Mouse (Mus musculus) sigmoid colon, adult 10 weeks (tissue): ENCODE measurements around the gene Ifit2. TPM values are rescaled to one million over a fixed set of nuclear protein-coding genes. Genes with fewer than 3 reads are reported as not detected.

ENCODE experiments used
- polyA plus RNA-seq: library from polyadenylated mRNA; stranded (reverse); fragments of 350-450 nt; fragmentation: Illumina TruSeq; extraction: RNeasy Lipid Tissue Mini Kit (QIAGEN cat#74804); gene quantifications from one replicate; pipeline ENCODE4 v1.2.3, GENCODE M21; 2014; ENCODE audit warnings: low read depth, low replicate concordance

Gene Ifit2
- polyA plus RNA-seq = 27.3 TPM

GRCm38 (mm10) chr19:34550534-34551223 lies at the start of gene Ifit2:
Ifit2 (plus strand) TSS chr19:34550694.

DNA sequence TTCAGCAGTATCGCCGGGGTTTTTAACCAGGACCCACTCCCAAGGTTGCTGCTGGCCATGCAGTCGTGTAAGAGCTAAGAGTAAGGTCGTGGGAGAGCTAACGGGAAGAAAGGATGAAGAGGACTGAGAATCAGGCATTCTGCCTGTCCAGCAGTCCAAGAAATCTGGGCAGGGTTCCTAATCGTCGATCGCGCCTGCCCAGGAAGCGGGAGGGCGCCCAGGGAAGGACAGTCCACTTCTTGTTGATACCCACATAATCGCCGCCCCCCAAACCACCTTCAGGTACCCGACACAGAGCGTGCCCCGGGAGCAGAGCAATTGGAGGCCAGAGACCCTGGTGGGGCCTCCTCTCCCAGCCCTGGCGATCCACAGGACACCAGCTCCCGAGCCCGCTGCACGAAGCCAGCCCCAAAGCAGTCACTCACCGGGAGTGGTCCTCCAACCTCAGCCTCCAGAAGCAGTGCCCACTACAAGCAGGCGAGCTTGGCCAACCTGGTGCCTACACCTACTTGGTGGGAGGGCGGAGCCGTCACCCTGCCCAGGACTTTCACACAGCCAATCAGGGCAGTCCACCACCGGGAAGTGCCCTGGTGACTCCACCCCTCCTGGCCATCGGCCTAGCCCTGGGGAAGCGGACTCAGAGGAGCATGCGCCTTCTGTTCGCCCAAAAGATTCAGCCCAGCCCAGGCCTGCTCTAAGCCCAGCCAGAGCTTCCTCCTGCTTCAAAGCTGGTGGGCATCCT lies 23.4 kb upstream of the Ifit2 start, which contains the start of gene Lipa:
TSS of gene Lipa (minus strand) at position 534 of the 742 bp plus-strand sequence.

DNA sequence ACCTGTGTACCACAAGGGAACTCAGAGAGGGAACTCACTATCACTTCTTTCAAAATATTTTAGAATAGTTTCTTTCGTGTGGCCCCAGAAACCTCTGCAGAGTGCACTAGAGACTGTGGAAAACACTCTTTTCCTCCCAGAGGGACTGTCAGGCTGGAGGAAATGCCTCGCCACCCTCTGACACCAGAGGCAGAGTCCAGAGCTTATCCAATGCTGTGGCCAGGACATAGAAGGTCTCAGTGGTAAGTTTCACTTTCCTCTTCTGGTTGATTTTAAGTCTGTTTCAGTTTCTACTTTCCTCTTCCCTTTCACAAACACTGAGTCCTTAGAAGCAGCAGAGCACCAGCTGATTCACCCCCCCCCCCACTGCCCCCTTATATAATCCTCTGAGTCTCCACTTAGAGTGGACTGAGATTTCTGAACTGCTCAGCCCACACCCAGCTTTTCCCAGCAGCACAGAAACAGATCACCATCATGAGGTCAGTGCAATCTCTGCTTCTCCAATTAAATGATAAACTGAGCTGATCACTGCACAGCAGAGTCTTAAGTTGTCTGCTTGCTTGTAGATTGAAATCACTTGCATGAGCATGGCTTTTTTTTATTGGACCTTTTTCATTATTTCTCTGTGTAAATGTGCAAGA lies 32.8 kb downstream of the Ifit2 start, which contains the start of gene Ifit3:
TSS of gene Ifit3 (plus strand) at position 406 of the 641 bp plus-strand sequence.

DNA sequence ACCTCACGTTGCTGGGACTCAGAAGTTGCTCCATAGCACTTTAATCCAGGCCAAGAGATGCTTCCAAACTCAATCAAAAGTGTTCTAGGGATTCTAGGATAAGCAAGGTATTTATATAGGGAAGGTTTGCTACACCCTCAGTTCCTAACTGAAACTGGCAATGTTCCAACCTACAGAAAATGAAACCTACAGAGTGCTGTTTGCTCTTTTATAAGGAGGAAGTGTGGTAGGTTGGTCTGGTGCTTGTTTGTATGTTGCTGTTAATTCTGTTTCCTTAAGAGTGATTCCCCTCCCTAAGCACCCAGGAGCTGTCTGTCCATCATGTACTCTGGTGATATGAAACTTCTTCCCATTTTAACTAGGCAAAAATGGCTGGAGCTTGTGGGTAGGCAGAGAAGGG lies 51.4 kb downstream of the Ifit2 start, which contains the start of gene Ifit1bl1:
TSS of gene Ifit1bl1 (minus strand) at position 69 of the 400 bp plus-strand sequence.

GRCm38 (mm10) chr19:34607237-34608051 lies 57.0 kb downstream of the Ifit2 start, which contains the start of gene Ifit3b:
Ifit3b (plus strand) TSS chr19:34607970.

Other genes starting within 250 kb of the Ifit2 start
- gene Ch25h, start 75.5 kb upstream of the Ifit2 start, polyA plus RNA-seq = 2.9 TPM
- gene Lipa, start 23.2 kb upstream of the Ifit2 start, polyA plus RNA-seq = 65.5 TPM
- gene Ifit3, start 32.8 kb downstream of the Ifit2 start, polyA plus RNA-seq = 13.4 TPM
- gene Ifit1bl1, start 51.3 kb downstream of the Ifit2 start, polyA plus RNA-seq = 670 TPM
- gene Ifit3b, start 57.3 kb downstream of the Ifit2 start, polyA plus RNA-seq = 6.4 TPM
- 25.4 TPM for gene Ifit1bl2, start 90.0 kb downstream of the Ifit2 start, polyA plus RNA-seq
- gene Ifit1, start 90.2 kb downstream of the Ifit2 start, polyA plus RNA-seq = 32.0 TPM
- gene Slc16a12, start 196.6 kb downstream of the Ifit2 start, polyA plus RNA-seq = 15.1 TPM